Comparison of ENCODE assay signal across 11 mouse cellular contexts in the genomic region with DNA sequence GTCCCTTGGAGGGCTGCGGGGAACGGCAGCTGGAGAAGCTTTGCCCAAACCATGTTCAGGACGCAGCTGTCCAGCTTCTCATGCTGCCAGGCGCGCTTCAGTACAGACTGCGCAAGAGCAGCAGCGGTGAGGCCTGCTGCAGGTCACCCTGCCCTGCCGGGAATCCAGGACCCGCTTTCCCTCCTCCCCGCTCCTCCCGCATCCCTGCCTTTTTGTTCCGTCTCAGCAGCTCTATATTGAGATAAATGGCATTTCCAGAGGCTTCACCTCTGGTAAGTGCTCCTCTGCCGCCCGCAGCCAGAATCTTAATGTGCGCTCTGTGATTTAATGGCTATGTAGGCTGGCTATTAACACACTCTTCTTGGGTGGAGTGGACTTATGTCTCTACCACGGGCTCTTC. TPM values are rescaled to one million over a fixed set of nuclear protein-coding genes. Genes with fewer than 3 reads are reported as not detected.
A peak's percentile ranks its signal among the peaks of the same experiment; 100 is the strongest.
DNase-seq lines count a peak whose midpoint lies in the region; ATAC-seq and TF ChIP-seq lines count a peak whose summit lies in the region.
"Had no signal": no experiment of that assay in that cellular context is flagged by ENCODE, and none has a peak within 500 bp of the region (broad histone marks: within the 10 kb centered on the region; RNA-seq: fewer than 3 reads in every experiment).

No protein-coding gene starts in this region.

- WGBS in kidney, embryonic 16.5 days: 18% methylated on average over 16 of the region's 16 CpGs
- 37% methylated on average over 16 of the region's 16 CpGs for WGBS in embryonic facial prominence, embryonic 15.5 days
- 28% methylated on average over 16 of the region's 16 CpGs for WGBS in limb, embryonic 12.5 days

- peak overlapping the region; percentile 36 for H3K4me2 ChIP-seq in kidney, embryonic 16.5 days (replicated peaks; ENCODE audit: low read depth, low read length)
- H3K4me2 ChIP-seq in embryonic facial prominence, embryonic 15.5 days (replicated peaks): peak overlapping the region; percentile 17; the same call in 1 of the 2 replicates
- peak overlapping the region; percentile 36 for H3K4me2 ChIP-seq in limb, embryonic 12.5 days

- H3K9ac ChIP-seq in kidney, embryonic 16.5 days (replicated peaks; ENCODE audit: low read length): no peak overlapping the region; the same call in 1 of the 2 replicates
- no peak overlapping the region for H3K9ac ChIP-seq in embryonic facial prominence, embryonic 15.5 days
- H3K9ac ChIP-seq in limb, embryonic 12.5 days (replicated peaks): no peak overlapping the region

- DNase-seq in kidney, postnatal 36 days: no peak
- peak; percentile 65 for DNase-seq in retina, embryonic 14.5 days (ENCODE audit: low spot score)
- DNase-seq in yolk sac, embryonic 10.5 days (ENCODE audit: low spot score): no peak
- DNase-seq in left cerebral cortex, adult 11 months (ENCODE audit: low spot score): no peak
- DNase-seq in layer of hippocampus, adult 2 months (ENCODE audit: low spot score in 2 of 2): no peak
- DNase-seq: heart, postnatal 14 days; lung, postnatal 4 days; spleen, adult 18-20 months had no signal

- no peak overlapping the region for H3K4me3 ChIP-seq in kidney, embryonic 16.5 days (ENCODE audit: low read length)
- no peak overlapping the region for H3K4me3 ChIP-seq in embryonic facial prominence, embryonic 15.5 days (replicated peaks)
- no peak overlapping the region for H3K4me3 ChIP-seq in limb, embryonic 12.5 days (replicated peaks)
- no peak overlapping the region for H3K4me3 ChIP-seq in layer of hippocampus, adult 2 months

- H3K27me3 ChIP-seq in kidney, embryonic 16.5 days (ENCODE audit: insufficient read depth, low read length): no peaks in the 10 kb centered on the region
- H3K27me3 ChIP-seq in embryonic facial prominence, embryonic 15.5 days: no peaks in the 10 kb centered on the region
- no peaks in the 10 kb centered on the region for H3K27me3 ChIP-seq in limb, embryonic 12.5 days

- no peaks in the 10 kb centered on the region for H3K9me3 ChIP-seq in kidney, embryonic 16.5 days (ENCODE audit: low read length)
- no peaks in the 10 kb centered on the region for H3K9me3 ChIP-seq in embryonic facial prominence, embryonic 15.5 days (replicated peaks)
- H3K9me3 ChIP-seq in limb, embryonic 12.5 days: 0 out of 2 replicates have a peak, but pooled peaks cover 4% of the 10 kb centered on the region

- H3K27ac ChIP-seq in kidney, embryonic 16.5 days (ENCODE audit: low read length): no peak overlapping the region
- 0 out of 2 replicates have a peak overlapping the region, but pooled peaks have one; percentile 4 for H3K27ac ChIP-seq in embryonic facial prominence, embryonic 15.5 days (replicated peaks)
- H3K27ac ChIP-seq in limb, embryonic 12.5 days: peak overlapping the region; percentile 69
- no peak overlapping the region for H3K27ac ChIP-seq in layer of hippocampus, adult 2 months

- peaks cover 6% of the 10 kb centered on the region; the same call in 1 of the 2 replicates for H3K4me1 ChIP-seq in kidney, embryonic 16.5 days (ENCODE audit: insufficient read depth, low read length)
- peaks cover 8% of the 10 kb centered on the region for H3K4me1 ChIP-seq in embryonic facial prominence, embryonic 15.5 days
- peaks cover 19% of the 10 kb centered on the region for H3K4me1 ChIP-seq in limb, embryonic 12.5 days (replicated peaks)

- no peaks in the 10 kb centered on the region for H3K36me3 ChIP-seq in kidney, embryonic 16.5 days (ENCODE audit: insufficient read depth, low read length)
- no peaks in the 10 kb centered on the region for H3K36me3 ChIP-seq in embryonic facial prominence, embryonic 15.5 days
- no peaks in the 10 kb centered on the region for H3K36me3 ChIP-seq in limb, embryonic 12.5 days

- no peak for TF ChIP-seq CTCF in layer of hippocampus, adult 2 months (conservative IDR thresholded peaks at IDR 0.05)

- ATAC-seq in kidney, embryonic 16.5 days (ENCODE audit: low FRiP score, low TSS enrichment): no peak
- ATAC-seq in embryonic facial prominence, embryonic 15.5 days (ENCODE audit: insufficient number of reproducible peaks, low FRiP score, low TSS enrichment, low read depth): peak; percentile 61; the same call in 1 of the 2 replicates
- peak; percentile 57; the same call in 1 of the 2 replicates for ATAC-seq in limb, embryonic 12.5 days (ENCODE audit: insufficient number of reproducible peaks, insufficient read depth, low FRiP score, low TSS enrichment, low read depth)

RNA-seq across cellular contexts. Expression of a gene that starts 5.5 kb away (rescaled TPM):
- polyA plus RNA-seq in kidney, embryonic 16.5 days (2015; fragmentation: Nextera tagmentation; extraction: Ambion mirVana): 12.6 and 17.8 TPM in 2 replicates
- polyA plus RNA-seq in embryonic facial prominence, embryonic 15.5 days (2015; fragmentation: Nextera tagmentation; extraction: Ambion mirVana): 18.0 and 24.0 TPM in 2 replicates
- 11.0 and 13.8 TPM in 2 replicates for polyA plus RNA-seq in limb, embryonic 12.5 days (2016; fragmentation: Nextera tagmentation; extraction: Ambion mirVana)
- 10 to 100 TPM in 1 of 2 experiments, 1 to 10 TPM in 1; 7.8 to 11.1 TPM for total RNA-seq in layer of hippocampus, adult 2 months (2021)

Comparison
In these comparisons a context has a peak if more than half of its experiments do, and no peak if none do; other contexts are left out.
1. H3K27ac ChIP-seq: peak in embryonic facial prominence, embryonic 15.5 days (single experiment) and limb, embryonic 12.5 days (single experiment); none in kidney, embryonic 16.5 days (single experiment) and layer of hippocampus, adult 2 months (single experiment).
2. Peak in every context shown above with its lines, with median percentiles within 50 percentile points of each other: H3K4me2 ChIP-seq.